Mouse (Mus musculus): ENCODE data around the gene Prkn. TPM values are rescaled to one million over a fixed set of nuclear protein-coding genes. Genes with fewer than 3 reads are reported as not detected.

Prkn gene
- total and polyA plus RNA-seq, 3 experiments: 0.39 to 0.50 TPM; not detected in 1

GRCm38 (mm10) chr17:10808571-10808970 lies 31.6 kb upstream of the Prkn start:
- no peaks in the 10 kb centered on the region for H3K4me1 ChIP-seq (ENCODE audit: control insufficient read depth in 1 of 2, insufficient read depth in 2 of 2, low read length in 2 of 2)
- H3K27me3 ChIP-seq (ENCODE audit: control insufficient read depth in 1 of 2, insufficient read depth in 2 of 2, low read length in 2 of 2): peaks cover 0 to 2% of the 10 kb centered on the region in 2 experiments; a peak in 3 of 4 replicates
- no peak overlapping the region for H3K9ac ChIP-seq (ENCODE audit: control insufficient read depth, low read depth, low read length, poor library complexity, severe bottlenecking)
- TF ChIP-seq NELFE (IDR thresholded peaks at IDR 0.05; ENCODE audit: low read depth, low read length): no peak
- no peak for TF ChIP-seq MEF2A (IDR thresholded peaks at IDR 0.05; ENCODE audit: extremely low read depth, insufficient replicate concordance, low read depth, low read length, poor library complexity, severe bottlenecking)
- TF ChIP-seq CTCF (IDR thresholded peaks at IDR 0.05 in 2 of 3, conservative IDR thresholded peaks at IDR 0.05 in 1 of 3; ENCODE audit: control insufficient read depth in 1 of 3, insufficient read depth in 1 of 3, low read depth in 2 of 3, low read length in 3 of 3, poor library complexity in 1 of 3, severe bottlenecking in 1 of 3): no peak
- TF ChIP-seq SIN3A (IDR thresholded peaks at IDR 0.05; ENCODE audit: low read length): no peak
- TF ChIP-seq MYC (IDR thresholded peaks at IDR 0.05; ENCODE audit: low read depth, low read length): no peak
- no peak overlapping the region for H3K4me3 ChIP-seq (ENCODE audit: control insufficient read depth in 1 of 2, insufficient read depth in 1 of 2, low read depth in 2 of 2, low read length in 2 of 2)
- no peak for DNase-seq (ENCODE audit: low read depth, low spot score)
- H3K36me3 ChIP-seq (ENCODE audit: control insufficient read depth in 1 of 2, insufficient read depth in 2 of 2, low read length in 2 of 2): no peaks in the 10 kb centered on the region
- H3K9me3 ChIP-seq (replicated peaks; ENCODE audit: insufficient read depth, low read length): no peaks in the 10 kb centered on the region
- no peaks in the 10 kb centered on the region for H3K79me2 ChIP-seq (ENCODE audit: control insufficient read depth, insufficient read depth, low read length, poor library complexity)
- no peak overlapping the region for H3K27ac ChIP-seq (ENCODE audit: control insufficient read depth, low read depth, low read length)

DNA sequence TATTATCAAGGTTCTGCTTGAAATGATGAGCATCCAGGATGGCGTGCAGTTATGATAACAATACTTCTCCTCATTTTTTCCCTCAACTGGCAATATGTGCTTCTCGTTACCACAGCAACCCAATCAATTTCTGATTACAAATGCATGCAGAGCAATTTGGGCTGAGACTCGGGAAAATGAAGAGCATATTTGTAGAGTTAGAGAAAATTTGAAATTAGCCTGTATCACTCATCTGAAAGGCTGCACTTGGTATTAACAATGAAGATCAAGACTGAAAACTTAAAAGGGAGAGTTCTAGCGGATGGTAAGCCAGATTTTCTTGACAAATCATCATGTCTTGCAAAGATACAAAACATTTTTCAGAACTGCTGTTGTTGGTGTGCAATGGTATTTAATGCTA lies 21.2 kb upstream of the Prkn start:
- no peaks in the 10 kb centered on the region for H3K36me3 ChIP-seq (ENCODE audit: control insufficient read depth in 1 of 2, insufficient read depth in 2 of 2, low read length in 2 of 2)
- no peaks in the 10 kb centered on the region for H3K9me3 ChIP-seq (replicated peaks; ENCODE audit: insufficient read depth, low read length)
- H3K27ac ChIP-seq (ENCODE audit: control insufficient read depth, low read depth, low read length): no peak overlapping the region
- H3K27me3 ChIP-seq (ENCODE audit: control insufficient read depth in 1 of 2, insufficient read depth in 2 of 2, low read length in 2 of 2): peaks cover 0 to 1% of the 10 kb centered on the region in 2 experiments; a peak in 1 of 4 replicates
- H3K79me2 ChIP-seq (ENCODE audit: control insufficient read depth, insufficient read depth, low read length, poor library complexity): no peaks in the 10 kb centered on the region
- H3K4me3 ChIP-seq (ENCODE audit: control insufficient read depth in 1 of 2, insufficient read depth in 1 of 2, low read depth in 2 of 2, low read length in 2 of 2): no peak overlapping the region
- no peak for DNase-seq (ENCODE audit: low read depth, low spot score)
- H3K4me1 ChIP-seq (ENCODE audit: control insufficient read depth in 1 of 2, insufficient read depth in 2 of 2, low read length in 2 of 2): no peaks in the 10 kb centered on the region
- H3K9ac ChIP-seq (ENCODE audit: control insufficient read depth, low read depth, low read length, poor library complexity, severe bottlenecking): no peak overlapping the region
- TF ChIP-seq MYB (IDR thresholded peaks at IDR 0.05; ENCODE audit: low read depth, low read length): no peak
- TF ChIP-seq E2F4 (IDR thresholded peaks at IDR 0.05; ENCODE audit: borderline replicate concordance, low read depth, low read length): no peak
- TF ChIP-seq ZMIZ1 (IDR thresholded peaks at IDR 0.05; ENCODE audit: low read depth, low read length): no peak
- TF ChIP-seq ZNF384 (IDR thresholded peaks at IDR 0.05; ENCODE audit: low read depth, low read length): no peak
- TF ChIP-seq JUND (IDR thresholded peaks at IDR 0.05; ENCODE audit: low read depth, low read length): no peak
- TF ChIP-seq NELFE (IDR thresholded peaks at IDR 0.05; ENCODE audit: low read depth, low read length): no peak
- no peak for TF ChIP-seq POLR2AphosphoS5 (IDR thresholded peaks at IDR 0.05; ENCODE audit: borderline replicate concordance, low read depth, low read length)
- no peak for TF ChIP-seq CHD2 (IDR thresholded peaks at IDR 0.05; ENCODE audit: low read length)
- TF ChIP-seq USF1 (IDR thresholded peaks at IDR 0.05; ENCODE audit: low read depth, low read length): no peak
- TF ChIP-seq SIN3A (IDR thresholded peaks at IDR 0.05; ENCODE audit: low read length): no peak
- no peak for TF ChIP-seq MAX (IDR thresholded peaks at IDR 0.05; ENCODE audit: low read length)
- TF ChIP-seq RCOR1 (IDR thresholded peaks at IDR 0.05; ENCODE audit: low read depth, low read length): no peak

Data from MEL (cell line).